Mouse (Mus musculus) stomach, adult 2 months (tissue): ENCODE data around the gene Bicc1. TPM values are rescaled to one million over a fixed set of nuclear protein-coding genes. Genes with fewer than 3 reads are reported as not detected.

Source experiments
- polyA plus RNA-seq: library from polyadenylated mRNA; depleted of rRNA; stranded (reverse); fragments of >200 nt; gene quantifications from 2 replicates; pipeline ENCODE4 v1.2.3, GENCODE M21; 2012; rRNA removed

Bicc1 gene
- polyA plus RNA-seq, result 1.9 and 3.2 TPM in 2 replicates

GRCm38 (mm10) chr10:71159676-71160235 is at the start of gene Bicc1:
Gene Bicc1 (minus strand): TSS chr10:71159700.

Other genes starting within 250 kb of the Bicc1 start
- gene Tfam, start 78.6 kb upstream of the Bicc1 start, polyA plus RNA-seq, result 2.0 and 2.1 TPM in 2 replicates
- gene Ube2d1, start 125.6 kb upstream of the Bicc1 start, polyA plus RNA-seq, result 6.2 and 6.4 TPM in 2 replicates
- gene Cisd1, start 185.3 kb upstream of the Bicc1 start, polyA plus RNA-seq, result 66.3 and 94.4 TPM in 2 replicates
- gene Ipmk, start 188.1 kb upstream of the Bicc1 start, polyA plus RNA-seq, result 3.6 and 5.2 TPM in 2 replicates